Mouse (Mus musculus) liver, embryonic 12.5 days (tissue): ENCODE measurements around the gene Pcbd1. TPM values are rescaled to one million over a fixed set of nuclear protein-coding genes. Genes with fewer than 3 reads are reported as not detected.

Source experiments
- microRNA-seq: library from miRNA; unstranded; fragments of <30 nt; microRNA quantifications from one replicate; pipeline ENCODE4, GENCODE M21; 2017
- polyA plus RNA-seq: library from polyadenylated mRNA; unstranded; fragments of >200 nt; fragmentation: Nextera tagmentation; extraction: Ambion mirVana; gene quantifications from 2 replicates; pipeline ENCODE4 v1.2.1, GENCODE M21; 2016

Gene Pcbd1
- polyA plus RNA-seq, 1 experiment from 2014 or later: 125 TPM

Small RNAs within 50 kb of the gene (microRNA-seq; reads per million reads assigned to microRNA genes)
- not detected for gene Gm44308

Other genes with a start within 250 kb of the Pcbd1 start
- 18.5 and 18.6 TPM in 2 replicates for gene Sgpl1, start 58.4 kb downstream of the Pcbd1 start, polyA plus RNA-seq
- gene Tbata, start 82.6 kb downstream of the Pcbd1 start, polyA plus RNA-seq: not detected in 2 replicates
- gene Adamts14, start 184.1 kb downstream of the Pcbd1 start, polyA plus RNA-seq: 0.27 and 0.38 TPM in 2 replicates
- gene Prf1, start 208.5 kb downstream of the Pcbd1 start, polyA plus RNA-seq: not detected in 2 replicates